Mouse (Mus musculus) thymus, postnatal 4 days (tissue): ENCODE data around the gene Prpf31.
A peak's percentile ranks its signal among the peaks of the same experiment; 100 is the strongest.

Source experiments
- DNase-seq: peaks from one replicate; pipeline ENCODE4 v3.0.0; 2021

Gene Prpf31

DNA sequence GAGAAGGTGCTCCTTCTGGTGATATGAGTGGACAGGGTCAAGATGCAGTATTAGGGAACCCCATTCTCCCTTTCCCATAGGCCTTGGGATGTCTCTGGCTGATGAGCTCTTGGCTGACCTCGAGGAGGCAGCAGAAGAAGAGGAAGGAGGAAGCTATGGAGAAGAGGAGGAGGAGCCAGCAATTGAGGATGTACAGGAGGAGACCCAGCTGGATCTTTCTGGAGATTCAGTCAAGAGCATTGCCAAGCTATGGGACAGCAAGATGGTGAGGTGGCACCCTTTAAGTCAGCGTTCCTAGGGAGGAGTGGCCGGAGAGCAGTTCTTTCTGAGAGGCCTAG, 662 bp downstream of the Prpf31 start:
- DNase-seq = no peak

GRCm38 (mm10) chr7:3643412-3643811, 13.6 kb downstream of the Prpf31 start:
- DNase-seq = no peak

- DNase-seq = no peak
Measured at GRCm38 (mm10) chr7:3643843-3644242, 14.1 kb downstream of the Prpf31 start.

GRCm38 (mm10) chr7:3644348-3644671, 14.5 kb downstream of the Prpf31 start:
- DNase-seq = peak; percentile 94

DNA sequence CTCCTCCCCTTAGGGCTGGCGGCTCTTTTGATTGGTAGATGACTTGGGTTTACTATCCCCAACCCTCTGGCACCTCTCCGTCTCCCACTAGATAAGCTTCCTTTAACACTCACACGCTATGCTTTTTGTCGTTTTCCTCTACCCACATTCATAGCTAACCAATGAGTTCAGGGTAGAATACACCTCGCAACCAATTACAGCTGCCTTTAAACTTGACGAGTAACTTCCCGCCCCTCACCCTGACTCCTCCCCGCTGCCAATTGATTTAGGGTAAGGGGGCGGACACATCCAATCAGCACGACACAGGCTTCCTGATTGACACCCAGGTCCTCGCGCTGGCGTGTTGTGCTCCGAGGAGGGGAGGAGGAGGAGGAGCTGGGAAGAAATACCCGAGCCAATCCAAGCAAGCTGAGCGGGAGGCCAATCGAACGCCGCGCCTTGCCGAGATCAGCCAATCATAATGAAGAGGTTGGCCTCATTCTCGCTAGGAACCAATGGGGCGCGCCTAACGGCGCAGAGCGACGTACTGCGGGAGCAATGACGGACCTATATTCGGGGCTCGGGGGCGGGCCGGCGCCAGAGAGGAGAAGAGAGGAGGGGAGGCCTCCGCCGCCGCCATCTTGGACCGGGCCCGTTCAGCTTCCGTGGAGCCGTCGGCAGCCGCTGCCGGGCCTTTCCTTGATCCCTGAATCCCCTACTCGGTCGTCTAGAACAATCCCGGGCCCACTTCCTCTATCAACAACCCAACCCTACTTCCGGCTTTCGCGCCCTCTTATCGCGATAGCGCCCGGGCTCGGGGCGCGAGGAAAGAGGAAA, 15.1 kb downstream of the Prpf31 start, which contains the start of gene Cnot3:
Gene Cnot3 (plus strand): TSS at position 597 of the 816 bp plus-strand sequence.
- DNase-seq = peak; percentile 96

- no peak for DNase-seq
Measured at GRCm38 (mm10) chr7:3645488-3646025, 15.8 kb downstream of the Prpf31 start.

GRCm38 (mm10) chr7:3646188-3646587, 16.4 kb downstream of the Prpf31 start:
- no peak for DNase-seq

GRCm38 (mm10) chr7:3646641-3647040, 16.9 kb downstream of the Prpf31 start:
- DNase-seq = no peak

GRCm38 (mm10) chr7:3656966-3657365, 27.2 kb downstream of the Prpf31 start:
- DNase-seq = no peak

GRCm38 (mm10) chr7:3658578-3658977, 28.8 kb downstream of the Prpf31 start:
- DNase-seq = no peak

DNA sequence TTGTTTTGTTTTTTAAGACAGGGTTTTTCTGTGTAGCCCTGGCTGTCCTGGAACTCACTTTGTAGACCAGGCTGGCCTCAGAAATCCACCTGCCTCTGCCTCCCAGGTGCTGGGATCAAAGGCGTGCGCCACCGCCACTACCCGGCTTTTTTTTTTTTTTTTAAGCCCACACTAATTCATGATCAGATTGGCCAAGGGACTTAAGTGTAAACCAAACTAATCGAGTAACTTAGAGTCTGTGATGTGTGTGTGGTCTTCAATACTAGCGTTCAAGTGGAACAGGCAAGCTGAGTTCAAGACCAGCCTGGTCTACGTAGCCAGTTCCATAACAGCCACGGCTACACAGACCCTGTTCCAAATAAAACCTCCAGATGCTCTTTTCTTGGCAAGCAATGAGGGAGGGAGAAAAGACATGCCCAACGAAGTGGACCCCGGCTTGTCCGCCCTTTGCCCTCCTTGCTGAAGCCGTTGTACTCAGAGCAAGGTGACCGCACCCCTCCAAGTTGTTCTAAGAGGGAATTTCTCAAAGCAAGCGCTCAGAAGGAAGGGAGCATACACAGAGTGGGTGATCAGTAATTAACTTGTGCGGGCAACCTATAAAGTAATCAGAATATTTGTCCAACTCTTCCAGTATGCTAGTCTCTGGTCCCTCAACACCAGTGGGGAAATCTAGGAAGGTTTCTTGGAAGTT, 34.9 kb downstream of the Prpf31 start:
- DNase-seq = no peak

DNA sequence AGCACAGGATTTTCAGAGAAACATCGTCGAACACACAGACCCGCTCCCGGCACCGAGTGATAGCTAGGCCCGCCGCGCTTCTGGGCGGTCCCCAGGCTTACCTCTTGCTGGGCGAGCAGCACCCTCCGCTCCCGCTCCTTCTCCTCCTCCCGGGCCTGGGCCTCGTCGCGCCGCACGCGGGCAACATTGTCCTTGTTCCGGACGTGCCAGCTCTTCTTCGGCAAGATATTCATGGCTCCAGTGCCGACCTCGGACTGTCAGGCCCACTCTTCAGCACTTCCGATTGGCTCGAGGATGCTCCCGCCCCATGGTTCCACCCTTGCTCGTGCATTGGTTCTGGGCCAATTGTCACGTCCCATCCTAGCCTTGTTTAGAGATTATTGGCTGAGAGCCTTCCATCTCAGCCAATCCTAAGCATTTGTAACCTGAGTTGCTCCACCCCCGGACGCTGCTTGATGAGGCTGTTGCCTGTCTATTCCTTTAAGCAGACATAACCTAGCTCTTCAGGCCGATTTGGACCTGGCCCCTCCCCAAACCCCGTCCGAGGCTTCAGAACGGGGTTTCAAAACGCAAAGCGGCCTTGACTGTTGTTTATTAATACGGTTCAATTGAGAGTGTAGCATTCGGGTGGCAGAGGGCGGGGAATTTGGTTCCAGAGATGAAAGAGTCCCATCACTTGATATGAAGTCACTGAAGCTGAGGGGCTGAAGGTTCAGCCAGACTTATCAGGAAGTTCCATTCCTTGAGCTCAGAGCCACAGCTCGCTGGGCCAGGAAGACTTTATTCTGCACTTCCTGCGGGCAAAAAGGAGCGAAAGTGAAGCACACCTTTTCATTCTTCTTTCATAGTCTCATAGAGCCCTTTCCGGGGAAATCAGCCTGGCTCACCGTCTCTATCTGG, 35.7 kb downstream of the Prpf31 start, which contains the start of gene Leng1:
Gene Leng1 (minus strand): TSS at position 626 of the 900 bp plus-strand sequence.
- peak; percentile 88 for DNase-seq

- DNase-seq = no peak
Measured at GRCm38 (mm10) chr7:3666921-3667391, 37.2 kb downstream of the Prpf31 start.

- DNase-seq = peak; percentile 92
Measured at GRCm38 (mm10) chr7:3674507-3675227, 44.9 kb downstream of the Prpf31 start.

GRCm38 (mm10) chr7:3675228-3675548, 45.4 kb downstream of the Prpf31 start:
- no peak for DNase-seq

DNA sequence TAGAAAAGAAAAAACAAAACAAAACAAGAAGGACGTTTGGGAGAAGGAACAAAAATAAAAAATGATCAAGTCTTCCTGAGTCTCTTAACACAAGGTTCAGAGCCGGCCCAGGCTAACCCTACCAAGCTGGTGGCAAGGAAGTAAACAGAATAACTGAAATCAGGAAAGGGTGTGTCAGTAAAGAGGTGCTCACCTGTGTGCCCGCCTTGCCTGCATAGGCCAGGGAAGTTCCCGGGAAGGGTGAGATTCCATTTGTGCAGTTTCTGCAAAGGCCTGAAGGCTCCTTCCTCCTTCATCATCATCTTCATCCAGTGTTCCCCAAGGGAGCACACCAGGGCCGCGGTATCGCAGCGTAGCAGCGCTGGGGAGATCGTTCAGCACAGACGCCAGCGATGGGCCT, 46.6 kb downstream of the Prpf31 start:
- no peak for DNase-seq

DNA sequence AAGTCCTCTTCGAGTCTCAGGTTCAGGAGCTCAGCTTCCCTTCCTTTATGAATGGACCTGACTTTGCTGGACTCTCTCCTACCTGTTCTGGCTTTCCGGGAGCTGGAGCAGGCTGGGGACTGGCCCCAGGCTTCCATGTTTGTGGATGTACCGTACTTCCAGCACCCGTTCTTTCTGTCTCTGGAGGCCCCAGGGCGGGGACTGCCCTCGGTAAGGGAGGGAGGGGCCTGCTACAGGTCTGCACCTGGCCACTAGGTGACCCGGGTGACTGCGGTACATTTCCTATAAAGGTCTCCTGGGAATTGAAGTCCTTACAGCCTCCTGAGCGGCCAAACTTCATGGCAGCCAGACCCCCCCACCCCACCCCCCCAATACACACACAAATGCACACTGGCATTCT, 47.6 kb downstream of the Prpf31 start, which contains the start of gene Tmc4:
Gene Tmc4 (minus strand): TSS at position 212 of the 400 bp plus-strand sequence.
- DNase-seq = no peak

- DNase-seq = no peak
Measured at GRCm38 (mm10) chr7:3683908-3684550, 54.2 kb downstream of the Prpf31 start.

DNA sequence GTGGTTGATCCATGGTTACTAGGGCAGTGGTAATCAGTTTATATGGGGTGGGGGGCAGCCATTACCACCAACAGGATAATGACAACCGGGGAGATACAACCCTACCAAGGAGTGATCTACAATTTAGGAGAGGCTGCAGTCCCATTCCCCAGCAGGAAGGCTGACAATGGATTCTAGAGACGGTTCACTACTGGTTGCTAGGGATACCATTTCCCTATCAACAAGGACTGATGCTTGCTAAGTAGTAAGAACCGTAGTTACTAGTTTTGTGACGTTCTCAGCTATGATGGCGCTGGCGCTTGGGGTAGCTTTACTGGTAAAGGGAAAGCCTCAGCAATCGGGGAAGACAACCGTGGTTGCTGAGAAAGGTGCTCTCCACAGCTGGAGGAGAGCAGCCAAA, 54.9 kb downstream of the Prpf31 start:
- DNase-seq = no peak

GRCm38 (mm10) chr7:3685400-3686187, 55.8 kb downstream of the Prpf31 start:
- no peak for DNase-seq

GRCm38 (mm10) chr7:3691919-3692318, 62.1 kb downstream of the Prpf31 start:
- DNase-seq = no peak
